Mouse (Mus musculus) erythroblast, embryonic 14.5 days (primary cell): ENCODE measurements around the gene Plcd1. TPM values are rescaled to one million over a fixed set of nuclear protein-coding genes. Genes with fewer than 3 reads are reported as not detected.

Experiments
- H3K27me3 ChIP-seq: 2 replicates; pipeline ENCODE4 v1.6.1; 2012; ENCODE audit warnings: inconsistent platforms; ENCODE audit not compliant: control insufficient read depth
- H3K36me3 ChIP-seq: 2 replicates; pipeline ENCODE4 v1.6.1; 2012; ENCODE audit warnings: mild to moderate bottlenecking, inconsistent platforms; ENCODE audit not compliant: control insufficient read depth
- H3K4me1 ChIP-seq: 2 replicates; pipeline ENCODE4 v1.6.1; 2012; ENCODE audit warnings: inconsistent platforms; ENCODE audit not compliant: control insufficient read depth
- H3K4me3 ChIP-seq: replicated peaks from 2 replicates; pipeline ENCODE3; 2012; ENCODE audit warnings: moderate library complexity, mild to moderate bottlenecking, inconsistent platforms
- H3K9me3 ChIP-seq: 2 replicates; pipeline ENCODE4 v1.6.1; 2012; ENCODE audit warnings: low read length, inconsistent platforms, mixed read lengths; ENCODE audit not compliant: control insufficient read depth
- GATA1 ChIP-seq: IDR thresholded peaks from 2 replicates; pipeline ENCODE4 v1.6.1; 2012; ENCODE audit warnings: low read length, inconsistent platforms, mixed read lengths
- TAL1 ChIP-seq: IDR thresholded peaks from 3 replicates; pipeline ENCODE4 v1.6.1; 2012; ENCODE audit warnings: low read length, inconsistent platforms, mixed read lengths
- polyA plus RNA-seq: library from polyadenylated mRNA; stranded (reverse); fragments of >175 nt; gene quantifications from 2 replicates; pipeline ENCODE4 v1.2.3, GENCODE M21; 2012

Gene Plcd1
- polyA plus RNA-seq, 1 experiment: 0.01 TPM

GRCm38 (mm10) chr9:119048182-119048903, 45.0 kb downstream of the Plcd1 start:
- Histone ChIP-seq H3K36me3 (no peaks in the 10 kb centered on the region; the same call in 1 of the 2 replicates), H3K9me3 (no peaks in the 10 kb centered on the region), H3K4me3 (peak overlapping the region; percentile 29), H3K4me1 (peaks cover 28% of the 10 kb centered on the region), H3K27me3 (peaks cover 20% of the 10 kb centered on the region)
- TF ChIP-seq TAL1: no peak
- TF ChIP-seq GATA1: no peak

GRCm38 (mm10) chr9:119040101-119040775, 53.1 kb downstream of the Plcd1 start:
- Histone ChIP-seq H3K4me1 (no peaks in the 10 kb centered on the region; the same call in 1 of the 2 replicates), H3K4me3 (no peak overlapping the region), H3K27me3 (no peaks in the 10 kb centered on the region), H3K36me3 (peaks cover 29% of the 10 kb centered on the region), H3K9me3 (no peaks in the 10 kb centered on the region)
- TF ChIP-seq TAL1 (no peak), GATA1 (no peak)

GRCm38 (mm10) chr9:119038574-119038973, 54.7 kb downstream of the Plcd1 start:
- H3K4me3 ChIP-seq: no peak overlapping the region
- H3K4me1 ChIP-seq: no peaks in the 10 kb centered on the region; the same call in 1 of the 2 replicates
- H3K36me3 ChIP-seq: peaks cover 38% of the 10 kb centered on the region
- no peaks in the 10 kb centered on the region for H3K9me3 ChIP-seq
- no peak for TF ChIP-seq GATA1
- TF ChIP-seq TAL1: no peak
- H3K27me3 ChIP-seq: no peaks in the 10 kb centered on the region

DNA sequence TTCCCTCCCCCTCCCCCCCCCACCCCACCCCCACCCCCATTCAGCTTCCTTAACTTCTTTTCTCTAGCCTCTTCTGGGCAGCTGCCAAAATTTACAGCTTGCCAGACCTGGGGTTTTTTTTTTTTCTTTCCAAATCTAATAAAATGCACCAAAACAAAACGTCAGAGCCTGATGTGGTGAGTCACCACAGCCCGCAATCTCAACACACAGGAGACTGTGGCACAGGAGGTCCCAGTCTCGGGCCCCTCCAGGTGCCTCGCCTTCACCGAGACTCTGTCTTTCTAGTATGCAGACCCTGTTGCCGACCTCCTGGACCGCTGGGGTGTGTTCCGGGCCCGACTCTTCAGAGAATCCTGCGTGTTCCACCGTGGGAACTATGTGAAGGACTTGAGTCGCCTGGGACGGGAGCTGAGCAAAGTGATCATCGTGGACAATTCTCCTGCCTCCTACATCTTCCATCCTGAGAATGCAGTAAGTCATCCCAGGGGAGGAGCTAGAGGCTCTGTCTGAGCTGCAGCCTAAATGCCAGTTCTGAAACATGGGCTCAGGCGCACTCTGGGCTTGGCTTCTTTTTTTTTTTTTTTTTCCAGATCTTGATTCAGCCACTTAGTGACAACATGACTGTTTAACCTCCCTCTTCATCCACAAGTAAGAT, 56.1 kb downstream of the Plcd1 start:
- Histone ChIP-seq H3K27me3 (no peaks in the 10 kb centered on the region), H3K9me3 (no peaks in the 10 kb centered on the region), H3K36me3 (peaks cover 46% of the 10 kb centered on the region), H3K4me3 (no peak overlapping the region), H3K4me1 (no peaks in the 10 kb centered on the region; the same call in 1 of the 2 replicates)
- TF ChIP-seq TAL1 (no peak), GATA1 (no peak)

- TF ChIP-seq TAL1 (no peak), GATA1 (no peak)
- Histone ChIP-seq H3K4me1 (no peaks in the 10 kb centered on the region; the same call in 1 of the 2 replicates), H3K9me3 (no peaks in the 10 kb centered on the region), H3K36me3 (peaks cover 44% of the 10 kb centered on the region), H3K27me3 (no peaks in the 10 kb centered on the region), H3K4me3 (no peak overlapping the region)
Observed at GRCm38 (mm10) chr9:119035836-119036235, 57.5 kb downstream of the Plcd1 start.

DNA sequence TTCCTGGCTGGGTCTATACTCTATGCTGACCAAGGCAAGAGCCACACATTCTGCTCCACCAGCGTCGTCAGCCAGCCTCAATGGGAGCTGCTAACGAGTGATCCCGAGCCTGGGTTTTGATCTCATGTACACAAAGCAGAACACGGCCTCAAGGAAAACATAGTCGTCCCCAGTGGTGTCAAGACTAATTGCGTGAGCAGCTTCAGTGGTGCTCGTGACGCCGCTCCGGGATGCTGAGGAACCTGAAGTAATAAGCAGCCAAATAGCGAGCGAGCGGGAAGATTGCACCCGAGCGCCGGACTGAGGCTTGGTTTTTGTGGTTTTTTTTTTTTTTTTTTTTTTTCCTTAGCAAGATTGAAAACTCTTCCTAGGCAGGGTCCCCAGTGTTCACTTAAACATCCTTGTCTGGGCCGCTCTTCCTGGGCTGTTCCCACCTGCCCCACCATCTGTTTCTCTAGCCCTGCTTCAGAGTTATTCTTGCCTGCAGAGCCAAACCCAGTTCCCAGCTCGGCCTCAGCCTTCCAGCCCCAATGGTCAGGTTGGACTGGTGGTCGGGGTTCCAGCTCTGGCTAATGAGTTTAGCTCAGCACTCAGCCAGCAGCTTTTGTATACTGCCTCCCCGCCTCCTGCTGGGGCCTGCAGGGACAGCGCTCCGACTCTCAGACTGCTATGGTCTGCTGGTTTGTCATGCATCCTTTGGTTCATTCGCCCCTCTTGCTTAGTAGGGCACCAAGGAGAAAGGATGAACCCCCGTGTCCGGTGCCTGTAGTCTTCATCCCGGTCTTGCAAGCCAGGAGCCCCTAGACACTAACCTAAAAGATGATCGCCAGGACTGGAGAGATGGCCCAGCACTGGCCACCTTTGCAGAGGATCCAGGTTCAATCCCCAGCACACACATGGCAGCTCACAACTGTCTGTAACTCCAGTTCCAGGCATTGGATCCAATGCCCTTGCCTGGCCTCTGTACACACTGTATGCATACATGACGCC, 58.3 kb downstream of the Plcd1 start:
- H3K27me3 ChIP-seq: no peaks in the 10 kb centered on the region
- H3K4me3 ChIP-seq: no peak overlapping the region
- TF ChIP-seq GATA1 (no peak), TAL1 (no peak)
- H3K9me3 ChIP-seq: no peaks in the 10 kb centered on the region
- H3K4me1 ChIP-seq: no peaks in the 10 kb centered on the region; the same call in 1 of the 2 replicates
- peaks cover 38% of the 10 kb centered on the region for H3K36me3 ChIP-seq

DNA sequence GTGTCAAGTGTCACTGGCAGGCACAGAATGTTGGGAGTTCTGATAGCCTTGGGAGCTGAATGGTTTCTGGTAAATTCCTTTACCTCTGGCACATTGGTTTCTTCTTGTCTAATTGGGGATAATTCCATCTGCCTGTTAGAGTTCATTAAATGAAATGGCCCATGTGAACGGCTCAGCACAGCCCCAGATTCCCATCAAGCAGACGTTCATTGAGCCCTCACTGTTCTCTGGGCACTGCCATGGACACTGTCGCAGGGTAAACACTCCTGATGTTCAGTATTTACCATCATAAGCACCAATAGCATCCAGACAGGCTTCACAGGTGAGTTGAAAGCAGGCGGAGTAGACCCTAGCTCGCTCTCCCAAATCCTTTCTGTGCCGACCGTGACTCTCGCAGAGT, 59.2 kb downstream of the Plcd1 start:
- Histone ChIP-seq H3K9me3 (no peaks in the 10 kb centered on the region), H3K36me3 (peaks cover 40% of the 10 kb centered on the region), H3K27me3 (no peaks in the 10 kb centered on the region), H3K4me1 (no peaks in the 10 kb centered on the region; the same call in 1 of the 2 replicates), H3K4me3 (no peak overlapping the region)
- TF ChIP-seq TAL1: no peak
- TF ChIP-seq GATA1: no peak
